Mouse (Mus musculus): ENCODE measurements at regions not wholly inside any gene's neighbourhood (a gene's known extent, or its start where the extent isn't known, plus 50 kb on each side); places are given as distances from the start of the nearest gene placed in this dataset.

GRCm38 (mm10) chr8:10768181-10768580, 240.1 kb downstream of the Irs2 start:
- H3K4me1 ChIP-seq (ENCODE audit: control insufficient read depth in 1 of 2, insufficient read depth in 2 of 2, low read length in 2 of 2): no peaks in the 10 kb centered on the region
- no peak for DNase-seq (ENCODE audit: low read depth, low spot score)
- no peak overlapping the region for H3K4me3 ChIP-seq (ENCODE audit: control insufficient read depth in 1 of 2, insufficient read depth in 1 of 2, low read depth in 2 of 2, low read length in 2 of 2)
- H3K79me2 ChIP-seq (ENCODE audit: control insufficient read depth, insufficient read depth, low read length, poor library complexity): no peaks in the 10 kb centered on the region
- no peaks in the 10 kb centered on the region for H3K36me3 ChIP-seq (ENCODE audit: control insufficient read depth in 1 of 2, insufficient read depth in 2 of 2, low read length in 2 of 2)
- no peak overlapping the region for H3K27ac ChIP-seq (ENCODE audit: control insufficient read depth, low read depth, low read length)
- H3K9me3 ChIP-seq (replicated peaks; ENCODE audit: insufficient read depth, low read length): no peaks in the 10 kb centered on the region
- no peaks in the 10 kb centered on the region for H3K27me3 ChIP-seq (ENCODE audit: control insufficient read depth in 1 of 2, insufficient read depth in 2 of 2, low read length in 2 of 2)
- H3K9ac ChIP-seq (ENCODE audit: control insufficient read depth, low read depth, low read length, poor library complexity, severe bottlenecking): no peak overlapping the region
- TF ChIP-seq E2F4 (IDR thresholded peaks at IDR 0.05; ENCODE audit: borderline replicate concordance, low read depth, low read length) (no peak), ELF1 (IDR thresholded peaks at IDR 0.05; ENCODE audit: low read depth, low read length) (no peak), ZC3H11A (IDR thresholded peaks at IDR 0.05; ENCODE audit: low read depth, low read length) (no peak), MYC (IDR thresholded peaks at IDR 0.05; ENCODE audit: low read depth, low read length) (no peak), RAD21 (IDR thresholded peaks at IDR 0.05; ENCODE audit: low read depth, low read length) (no peak), MAX (IDR thresholded peaks at IDR 0.05; ENCODE audit: low read length) (no peak), NELFE (IDR thresholded peaks at IDR 0.05; ENCODE audit: low read depth, low read length) (no peak), POLR2AphosphoS5 (IDR thresholded peaks at IDR 0.05; ENCODE audit: borderline replicate concordance, low read depth, low read length) (no peak), TCF12 (IDR thresholded peaks at IDR 0.05; ENCODE audit: low read depth, low read length) (no peak), JUND (IDR thresholded peaks at IDR 0.05; ENCODE audit: low read depth, low read length) (no peak), GATA1 (IDR thresholded peaks at IDR 0.05; ENCODE audit: low read depth, low read length) (no peak), CTCF (IDR thresholded peaks at IDR 0.05 in 2 of 3, conservative IDR thresholded peaks at IDR 0.05 in 1 of 3; ENCODE audit: control insufficient read depth in 1 of 3, insufficient read depth in 1 of 3, low read depth in 2 of 3, low read length in 3 of 3, poor library complexity in 1 of 3, severe bottlenecking in 1 of 3) (no peak), UBTF (IDR thresholded peaks at IDR 0.05; ENCODE audit: borderline replicate concordance, insufficient read depth, low read depth, low read length) (no peak), ZKSCAN1 (IDR thresholded peaks at IDR 0.05; ENCODE audit: low read depth, low read length) (no peak), MAZ (IDR thresholded peaks at IDR 0.05; ENCODE audit: low read depth, low read length) (no peak), CHD1 (IDR thresholded peaks at IDR 0.05; ENCODE audit: low read depth, low read length) (no peak), ETS1 (IDR thresholded peaks at IDR 0.05; ENCODE audit: low read depth, low read length) (no peak), MAFK (IDR thresholded peaks at IDR 0.05; ENCODE audit: borderline replicate concordance, low read depth, low read length) (no peak), SMC3 (IDR thresholded peaks at IDR 0.05; ENCODE audit: low read depth, low read length) (no peak), ZNF384 (IDR thresholded peaks at IDR 0.05; ENCODE audit: low read depth, low read length) (no peak)

DNA sequence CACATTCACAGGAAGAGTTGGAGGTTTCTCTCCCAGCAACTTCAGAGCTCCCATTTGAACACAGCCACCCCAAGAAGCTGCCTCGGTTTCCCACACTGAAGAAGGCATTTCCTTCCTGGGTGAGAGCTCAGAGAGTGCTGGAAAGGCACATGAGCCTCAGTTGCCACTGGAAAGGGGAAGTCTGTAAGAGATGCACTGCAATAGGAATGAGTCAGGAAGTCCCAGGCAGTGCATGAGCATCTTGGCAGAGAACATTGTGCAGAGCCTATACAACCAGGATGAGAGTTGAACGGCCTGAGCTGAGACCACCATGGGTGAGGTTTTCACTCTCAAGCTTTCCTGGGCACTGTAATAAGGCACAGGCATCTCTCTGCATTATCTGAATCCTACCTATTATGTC, 244.4 kb downstream of the Irs2 start:
- Histone ChIP-seq H3K9me3 (replicated peaks; ENCODE audit: insufficient read depth, low read length) (no peaks in the 10 kb centered on the region), H3K9ac (ENCODE audit: control insufficient read depth, low read depth, low read length, poor library complexity, severe bottlenecking) (no peak overlapping the region), H3K4me3 (ENCODE audit: control insufficient read depth in 1 of 2, insufficient read depth in 1 of 2, low read depth in 2 of 2, low read length in 2 of 2) (no peak overlapping the region), H3K27ac (ENCODE audit: control insufficient read depth, low read depth, low read length) (no peak overlapping the region), H3K36me3 (ENCODE audit: control insufficient read depth in 1 of 2, insufficient read depth in 2 of 2, low read length in 2 of 2) (no peaks in the 10 kb centered on the region), H3K79me2 (ENCODE audit: control insufficient read depth, insufficient read depth, low read length, poor library complexity) (no peaks in the 10 kb centered on the region), H3K4me1 (ENCODE audit: control insufficient read depth in 1 of 2, insufficient read depth in 2 of 2, low read length in 2 of 2) (no peaks in the 10 kb centered on the region), H3K27me3 (ENCODE audit: control insufficient read depth in 1 of 2, insufficient read depth in 2 of 2, low read length in 2 of 2) (no peaks in the 10 kb centered on the region)
- TF ChIP-seq GATA1 (IDR thresholded peaks at IDR 0.05; ENCODE audit: low read depth, low read length): no peak
- TF ChIP-seq MEF2A (IDR thresholded peaks at IDR 0.05; ENCODE audit: extremely low read depth, insufficient replicate concordance, low read depth, low read length, poor library complexity, severe bottlenecking): no peak
- TF ChIP-seq ETS1 (IDR thresholded peaks at IDR 0.05; ENCODE audit: low read depth, low read length): no peak
- no peak for TF ChIP-seq NELFE (IDR thresholded peaks at IDR 0.05; ENCODE audit: low read depth, low read length)
- no peak for TF ChIP-seq CTCF (IDR thresholded peaks at IDR 0.05 in 2 of 3, conservative IDR thresholded peaks at IDR 0.05 in 1 of 3; ENCODE audit: control insufficient read depth in 1 of 3, insufficient read depth in 1 of 3, low read depth in 2 of 3, low read length in 3 of 3, poor library complexity in 1 of 3, severe bottlenecking in 1 of 3)
- no peak for TF ChIP-seq SIN3A (IDR thresholded peaks at IDR 0.05; ENCODE audit: low read length)
- TF ChIP-seq POLR2AphosphoS5 (IDR thresholded peaks at IDR 0.05; ENCODE audit: borderline replicate concordance, low read depth, low read length): no peak
- TF ChIP-seq TAL1 (IDR thresholded peaks at IDR 0.05; ENCODE audit: low read length): no peak
- no peak for TF ChIP-seq ZKSCAN1 (IDR thresholded peaks at IDR 0.05; ENCODE audit: low read depth, low read length)
- no peak for TF ChIP-seq MYB (IDR thresholded peaks at IDR 0.05; ENCODE audit: low read depth, low read length)
- no peak for TF ChIP-seq BHLHE40 (IDR thresholded peaks at IDR 0.05; ENCODE audit: borderline replicate concordance, low read depth, low read length)
- TF ChIP-seq POLR2AphosphoS2 (IDR thresholded peaks at IDR 0.05; ENCODE audit: low read length): no peak
- TF ChIP-seq JUND (IDR thresholded peaks at IDR 0.05; ENCODE audit: low read depth, low read length): no peak
- TF ChIP-seq TBP (IDR thresholded peaks at IDR 0.05; ENCODE audit: low read depth, low read length): no peak
- TF ChIP-seq USF1 (IDR thresholded peaks at IDR 0.05; ENCODE audit: low read depth, low read length): no peak
- TF ChIP-seq CHD1 (IDR thresholded peaks at IDR 0.05; ENCODE audit: low read depth, low read length): no peak
- TF ChIP-seq ZNF384 (IDR thresholded peaks at IDR 0.05; ENCODE audit: low read depth, low read length): no peak
- no peak for TF ChIP-seq ELF1 (IDR thresholded peaks at IDR 0.05; ENCODE audit: low read depth, low read length)
- TF ChIP-seq UBTF (IDR thresholded peaks at IDR 0.05; ENCODE audit: borderline replicate concordance, insufficient read depth, low read depth, low read length): no peak
- no peak for TF ChIP-seq CHD2 (IDR thresholded peaks at IDR 0.05; ENCODE audit: low read length)
- DNase-seq (ENCODE audit: low read depth, low spot score): no peak
